Mouse (Mus musculus): ENCODE measurements around the gene 4930402F06Rik. TPM values are rescaled to one million over a fixed set of nuclear protein-coding genes. Genes with fewer than 3 reads are reported as not detected.

Gene 4930402F06Rik
- total RNA-seq, 1 experiment from 2014 or later, result not detected

GRCm38 (mm10) chr2:35373003-35373402, 24.0 kb downstream of the 4930402F06Rik start:
- no peak for ATAC-seq (replicated peaks; ENCODE audit: insufficient number of reproducible peaks, low FRiP score, low TSS enrichment, poor library complexity, severe bottlenecking)

DNA sequence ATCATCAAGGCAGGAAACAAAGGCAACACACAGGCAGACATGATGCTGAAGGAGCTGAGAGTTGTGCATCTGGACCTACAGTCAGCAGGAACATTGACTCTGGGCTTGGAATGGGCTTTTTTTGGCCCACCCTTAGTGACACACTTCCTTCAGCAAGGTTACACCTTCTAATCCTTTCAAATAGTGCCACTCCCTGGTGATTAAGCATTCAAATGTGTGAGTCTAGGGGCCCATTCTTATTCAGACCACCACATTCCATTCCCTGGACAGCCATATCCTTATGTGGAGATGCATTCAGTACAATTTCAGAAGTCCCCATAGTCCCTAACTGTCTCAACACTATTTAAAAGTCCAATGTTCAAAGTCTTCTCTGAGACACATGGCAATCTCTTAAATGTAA, 26.3 kb downstream of the 4930402F06Rik start:
- no peak for ATAC-seq (replicated peaks; ENCODE audit: insufficient number of reproducible peaks, low FRiP score, low TSS enrichment, poor library complexity, severe bottlenecking)

DNA sequence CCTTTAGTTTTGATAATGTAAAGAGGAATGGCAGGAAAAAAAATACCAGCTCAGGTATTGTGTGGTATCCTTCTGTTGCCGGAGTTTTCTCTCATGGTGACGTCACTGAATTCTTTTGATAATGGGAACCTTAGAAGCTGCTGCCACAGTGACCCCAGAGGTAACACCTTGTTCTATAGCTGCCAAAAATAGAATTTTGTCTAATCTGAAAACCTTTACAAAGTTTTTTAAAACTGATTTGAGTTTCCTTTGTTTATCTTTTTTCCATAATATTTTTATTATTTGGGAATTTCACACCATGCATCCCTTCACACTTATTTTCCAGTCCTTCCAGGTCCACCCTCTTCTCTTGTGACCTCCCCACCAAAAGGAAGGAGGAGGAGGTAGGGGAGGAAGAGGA, 29.3 kb downstream of the 4930402F06Rik start, which contains the start of gene 4930568D16Rik:
TSS of gene 4930568D16Rik (minus strand) at position 101 of the 400 bp plus-strand sequence.
- no peak for ATAC-seq (replicated peaks; ENCODE audit: insufficient number of reproducible peaks, low FRiP score, low TSS enrichment, poor library complexity, severe bottlenecking)

- ATAC-seq (replicated peaks; ENCODE audit: insufficient number of reproducible peaks, low FRiP score, low TSS enrichment, poor library complexity, severe bottlenecking), result peak; percentile 75; the same call in 1 of the 2 replicates
Measured at GRCm38 (mm10) chr2:35349184-35349583, 47.8 kb downstream of the 4930402F06Rik start.

DNA sequence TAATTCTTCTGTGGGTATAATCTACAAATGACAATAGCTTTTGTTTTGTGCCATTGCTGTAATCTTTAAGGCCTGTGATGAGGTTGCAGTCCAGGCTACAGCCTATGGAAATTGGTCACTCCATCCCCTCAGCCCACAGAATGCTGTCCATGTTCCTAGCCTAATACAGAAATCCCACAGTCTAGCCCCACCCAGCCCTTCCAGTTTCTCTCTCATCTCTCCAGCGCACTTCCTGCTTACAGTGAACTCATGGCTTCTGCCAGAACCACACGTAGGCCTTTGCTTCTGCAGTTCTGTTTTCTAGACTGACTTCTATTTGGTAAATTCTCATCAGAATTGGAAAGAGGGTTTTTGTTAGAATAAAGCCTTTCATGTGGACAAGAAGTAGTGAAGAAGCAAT, 51.0 kb downstream of the 4930402F06Rik start:
- 0 out of 2 replicates have a peak, but pooled peaks have one; percentile 53 for ATAC-seq (replicated peaks; ENCODE audit: insufficient number of reproducible peaks, low FRiP score, low TSS enrichment, poor library complexity, severe bottlenecking)

GRCm38 (mm10) chr2:35342605-35343004, 54.4 kb downstream of the 4930402F06Rik start:
- 0 out of 2 replicates have a peak, but pooled peaks have one; percentile 29 for ATAC-seq (replicated peaks; ENCODE audit: insufficient number of reproducible peaks, low FRiP score, low TSS enrichment, poor library complexity, severe bottlenecking)

GRCm38 (mm10) chr2:35338707-35339106, 58.3 kb downstream of the 4930402F06Rik start:
- ATAC-seq (replicated peaks; ENCODE audit: insufficient number of reproducible peaks, low FRiP score, low TSS enrichment, poor library complexity, severe bottlenecking), result no peak

DNA sequence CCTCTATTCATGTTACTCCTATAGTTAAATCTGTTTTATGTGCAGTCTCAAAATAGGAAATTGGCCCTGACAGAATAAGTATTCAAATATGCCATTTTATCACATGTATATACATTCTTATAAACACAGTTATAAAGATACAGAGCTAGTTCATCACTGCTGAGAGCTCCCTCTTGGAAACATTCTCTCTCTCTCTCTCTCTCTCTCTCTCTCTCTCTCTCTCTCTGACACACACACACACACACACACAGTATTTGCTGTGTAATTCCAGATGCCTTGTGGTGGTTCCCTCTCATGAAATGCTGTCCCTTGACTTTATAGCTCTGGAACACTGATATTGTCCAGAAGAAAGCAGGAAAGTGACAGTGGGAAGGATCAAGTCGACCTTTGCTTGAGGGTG, 58.9 kb downstream of the 4930402F06Rik start:
- no peak for ATAC-seq (replicated peaks; ENCODE audit: insufficient number of reproducible peaks, low FRiP score, low TSS enrichment, poor library complexity, severe bottlenecking)

- ATAC-seq (replicated peaks; ENCODE audit: insufficient number of reproducible peaks, low FRiP score, low TSS enrichment, poor library complexity, severe bottlenecking), result no peak
Measured at GRCm38 (mm10) chr2:35337419-35337818, 59.6 kb downstream of the 4930402F06Rik start.

DNA sequence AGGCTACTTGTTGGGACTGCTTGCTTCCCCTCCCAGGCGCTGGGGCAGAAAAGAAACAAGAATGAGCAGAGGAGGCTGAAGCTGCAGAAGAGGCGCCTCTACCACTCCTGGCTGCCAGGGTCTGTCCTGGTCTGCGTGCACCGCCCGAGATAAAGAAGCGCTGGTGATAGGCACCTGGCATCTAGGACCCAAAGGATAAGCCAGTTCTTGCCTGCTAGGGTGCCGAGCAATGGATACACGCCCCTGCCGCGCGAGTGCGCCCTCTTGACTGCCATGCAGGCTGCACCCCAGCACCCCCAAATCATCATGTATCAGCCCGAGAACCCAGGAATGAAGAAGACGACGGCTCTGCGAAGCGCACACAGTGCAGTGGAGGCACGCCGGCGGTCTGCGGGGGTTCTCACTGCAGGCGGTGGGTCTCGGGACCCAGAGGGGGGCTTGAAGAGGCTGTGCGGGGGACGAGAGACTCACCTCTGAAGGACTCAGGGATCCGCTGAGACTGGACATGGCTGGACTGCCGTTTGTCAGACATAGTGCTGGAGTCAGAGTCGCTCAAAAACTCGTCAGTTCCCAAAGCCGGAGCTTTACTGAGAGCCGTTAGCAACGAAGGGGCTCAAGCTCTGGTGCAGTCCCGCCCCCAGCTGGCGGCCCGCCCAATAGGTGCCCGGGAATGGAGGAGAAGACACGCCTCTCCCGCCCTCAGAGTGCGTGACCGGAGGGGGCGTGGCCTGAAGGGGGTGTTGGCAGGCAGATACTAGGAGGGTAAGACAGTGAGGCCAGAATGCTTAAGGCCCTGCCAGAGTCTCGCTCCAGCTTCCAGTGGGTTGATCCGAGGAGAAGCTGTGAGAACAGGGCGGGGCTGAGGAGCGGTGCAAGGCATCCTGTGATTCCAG, 60.3 kb downstream of the 4930402F06Rik start, which contains the start of gene Stom:
TSS of gene Stom (minus strand) at position 589 of the 893 bp plus-strand sequence.
- ATAC-seq (replicated peaks; ENCODE audit: insufficient number of reproducible peaks, low FRiP score, low TSS enrichment, poor library complexity, severe bottlenecking), result peak; percentile 98

DNA sequence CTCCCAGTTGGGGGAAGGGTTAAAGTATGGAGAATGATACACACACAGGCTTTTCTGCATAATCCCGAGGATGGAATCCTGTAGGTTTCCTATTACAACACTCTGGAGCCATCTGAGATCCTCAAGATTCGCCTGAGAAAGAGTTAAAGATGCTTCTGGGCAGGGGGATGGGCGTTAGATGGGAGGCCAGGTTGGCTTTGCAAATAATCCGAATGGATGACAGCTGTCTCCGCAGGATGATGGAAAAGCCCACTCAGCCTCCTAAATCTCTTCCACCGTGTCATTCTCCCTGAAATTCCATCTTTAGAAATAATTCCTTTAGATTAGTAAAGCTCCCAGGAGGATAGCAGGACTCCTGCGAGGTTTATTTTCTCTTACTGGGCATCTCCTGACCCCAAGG, 61.4 kb downstream of the 4930402F06Rik start:
- ATAC-seq (replicated peaks; ENCODE audit: insufficient number of reproducible peaks, low FRiP score, low TSS enrichment, poor library complexity, severe bottlenecking), result no peak

DNA sequence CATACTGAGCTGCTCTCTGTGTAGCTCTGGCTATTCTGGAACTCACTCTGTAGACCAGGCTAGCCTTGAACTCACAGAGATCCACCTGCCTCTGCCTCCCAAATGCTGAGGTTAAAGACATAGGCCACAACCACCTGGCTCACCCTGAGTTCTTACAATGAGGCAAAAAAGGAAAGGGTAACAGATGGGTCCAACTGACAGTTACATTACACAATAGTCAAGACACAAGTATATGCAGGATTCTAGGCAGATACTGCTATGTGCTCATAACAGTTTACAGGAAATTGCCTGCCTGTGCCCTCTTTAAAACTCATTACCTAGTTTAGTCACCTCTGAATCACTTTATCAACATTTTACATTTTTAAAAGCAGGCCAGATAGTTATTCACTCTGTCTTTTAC, 63.3 kb downstream of the 4930402F06Rik start:
- ATAC-seq (replicated peaks; ENCODE audit: insufficient number of reproducible peaks, low FRiP score, low TSS enrichment, poor library complexity, severe bottlenecking), result no peak

- no peak for ATAC-seq (replicated peaks; ENCODE audit: insufficient number of reproducible peaks, low FRiP score, low TSS enrichment, poor library complexity, severe bottlenecking)
Measured at GRCm38 (mm10) chr2:35331205-35331604, 65.8 kb downstream of the 4930402F06Rik start.

DNA sequence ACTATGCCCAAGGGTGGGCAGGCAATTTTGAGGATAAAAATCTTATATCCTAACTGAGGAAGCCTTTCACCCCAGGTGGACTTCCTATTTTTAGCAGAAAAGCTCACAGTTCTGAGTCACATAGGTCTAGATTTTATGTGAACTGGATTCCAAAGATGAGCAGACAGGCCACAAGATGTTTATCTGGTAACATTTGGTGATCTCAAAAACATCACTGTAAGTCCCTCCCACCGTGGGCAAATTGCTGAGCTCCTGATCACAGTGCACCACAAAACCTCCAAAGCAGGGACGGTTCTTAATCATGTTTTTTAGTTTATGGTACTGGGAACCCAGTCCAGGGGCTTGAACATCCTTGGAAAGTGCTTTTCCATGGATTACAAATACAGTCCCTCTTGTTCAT, 67.9 kb downstream of the 4930402F06Rik start:
- no peak for ATAC-seq (replicated peaks; ENCODE audit: insufficient number of reproducible peaks, low FRiP score, low TSS enrichment, poor library complexity, severe bottlenecking)

DNA sequence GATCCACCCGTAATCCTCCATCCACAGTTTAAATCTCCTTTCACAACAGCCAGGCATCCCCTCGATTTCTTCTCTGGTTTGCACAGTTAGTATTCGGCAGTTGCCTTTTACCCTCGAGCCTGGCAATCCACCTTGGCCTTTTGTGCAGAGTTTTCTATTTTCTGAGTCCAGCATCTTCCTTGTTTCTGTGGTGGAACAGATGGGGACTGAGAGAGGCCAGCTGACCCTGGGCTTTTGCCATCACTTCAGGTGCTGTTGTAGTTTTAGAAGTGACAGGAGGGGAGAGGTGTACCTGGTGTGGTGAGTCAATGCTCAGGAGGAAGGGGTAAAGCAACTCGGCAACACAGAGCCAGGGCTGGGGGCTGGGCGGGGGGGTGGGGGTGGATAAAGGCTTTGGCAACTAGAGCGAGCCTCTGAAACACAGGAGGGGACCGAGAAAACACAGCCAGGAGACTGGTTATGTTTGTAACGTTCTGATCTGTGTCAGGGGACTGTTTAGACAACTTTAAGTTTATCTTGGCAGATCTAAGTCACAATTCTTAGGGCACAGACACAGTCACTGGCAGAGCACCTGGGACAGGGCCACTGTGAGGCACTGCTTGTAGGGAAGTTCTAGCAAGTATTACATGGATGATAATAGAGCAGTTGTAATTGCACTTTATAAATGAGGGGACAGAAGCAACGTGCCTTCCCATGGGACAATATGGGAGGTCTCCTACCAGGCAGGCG, 68.7 kb downstream of the 4930402F06Rik start:
- ATAC-seq (replicated peaks; ENCODE audit: insufficient number of reproducible peaks, low FRiP score, low TSS enrichment, poor library complexity, severe bottlenecking), result no peak

- no peak; the same call in 1 of the 2 replicates for ATAC-seq (replicated peaks; ENCODE audit: insufficient number of reproducible peaks, low FRiP score, low TSS enrichment, poor library complexity, severe bottlenecking)
Measured at GRCm38 (mm10) chr2:35327583-35327982, 69.4 kb downstream of the 4930402F06Rik start.

DNA sequence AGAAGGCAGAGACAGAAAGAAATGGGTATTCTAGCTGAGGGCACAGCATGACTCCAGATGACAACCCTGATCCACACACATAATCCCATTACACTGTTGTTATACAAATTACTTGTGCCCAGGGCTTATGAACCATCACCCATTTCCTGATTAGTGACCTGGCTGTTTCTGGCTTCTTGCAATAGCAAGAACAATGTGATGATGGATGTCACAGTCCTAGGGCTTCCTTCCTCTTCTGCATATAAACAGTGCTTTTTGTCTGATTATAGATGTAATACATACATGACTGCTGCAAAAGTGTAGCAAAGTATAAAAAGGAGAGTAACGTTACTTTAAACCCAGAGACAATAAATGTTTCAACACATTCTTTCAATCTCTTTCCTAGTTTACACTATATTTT, 70.0 kb downstream of the 4930402F06Rik start:
- 0 out of 2 replicates have a peak, but pooled peaks have one; percentile 37 for ATAC-seq (replicated peaks; ENCODE audit: insufficient number of reproducible peaks, low FRiP score, low TSS enrichment, poor library complexity, severe bottlenecking)

DNA sequence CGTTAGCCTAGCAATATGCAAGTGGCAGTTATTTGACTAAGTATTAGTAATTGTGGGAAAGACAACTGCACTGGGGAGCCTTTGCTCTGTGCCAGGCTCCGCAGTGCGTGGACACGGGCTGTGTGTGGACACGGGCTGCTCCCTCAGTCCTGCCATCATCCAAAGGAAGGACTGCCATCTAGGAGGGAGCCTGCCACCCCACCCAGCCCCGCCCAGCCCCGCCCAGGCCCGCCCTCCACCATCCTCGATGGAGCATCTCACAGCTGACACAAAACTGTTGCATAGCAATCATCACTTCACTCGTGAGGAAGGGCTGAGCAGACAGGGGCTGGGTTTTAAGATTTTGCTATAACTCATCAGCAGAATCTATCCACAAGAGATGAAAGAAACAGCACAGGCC, 71.0 kb downstream of the 4930402F06Rik start:
- no peak for ATAC-seq (replicated peaks; ENCODE audit: insufficient number of reproducible peaks, low FRiP score, low TSS enrichment, poor library complexity, severe bottlenecking)
